Mouse (Mus musculus): ENCODE measurements around the gene Fbxo11. TPM values are rescaled to one million over a fixed set of nuclear protein-coding genes. Genes with fewer than 3 reads are reported as not detected.
"Not testable (repeated sequence)": the region's sequence is repeated elsewhere in the genome, so short reads cannot be mapped to it uniquely, and the experiment has no call there.

The Fbxo11 gene
- total and polyA plus RNA-seq, 3 experiments: 13.4 to 35.1 (median 31.2) TPM

DNA sequence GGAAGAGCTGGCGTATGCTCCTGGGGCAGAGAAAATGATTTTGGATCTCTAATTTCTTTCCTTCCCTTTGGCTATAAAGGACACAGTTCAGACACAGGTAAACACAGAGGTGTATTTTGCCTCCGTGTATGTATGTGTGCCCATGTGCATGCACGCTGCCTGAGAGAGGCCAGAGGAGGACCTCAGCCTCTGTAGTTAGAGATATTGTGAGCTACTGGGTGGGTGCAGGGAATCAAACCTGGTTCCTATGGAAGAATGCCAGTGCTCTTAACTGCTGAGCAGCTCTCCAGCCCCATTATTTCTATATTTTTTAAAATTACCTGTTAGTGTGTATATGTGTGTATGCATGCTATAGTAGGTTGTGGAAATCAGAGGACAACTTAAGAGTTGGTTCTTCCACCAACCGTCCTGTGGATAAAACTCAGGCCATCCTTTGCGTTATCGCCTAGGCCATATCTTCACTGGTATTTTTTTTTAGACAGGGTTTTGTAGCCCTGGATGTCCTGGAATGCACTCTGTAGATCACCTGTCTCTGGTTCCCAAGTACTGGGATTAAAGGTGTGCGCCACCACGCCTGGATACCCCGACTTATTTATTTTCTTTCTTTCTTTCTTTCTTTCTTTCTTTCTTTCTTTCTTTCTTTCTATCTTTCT, 88.8 kb downstream of the Fbxo11 start:
- intact Hi-C loops (cut with DNase I): loop anchor here (5.0 kb wide), 2 partner anchors 91 to 276 kb away; partner anchors contain the start of gene Fbxo11
- H3K36me3 ChIP-seq (ENCODE audit: control insufficient read depth, insufficient read depth, low read length): no peaks in the 10 kb centered on the region
- no peaks in the 10 kb centered on the region for H3K27me3 ChIP-seq (ENCODE audit: control insufficient read depth, insufficient read depth, low read length)
- peaks cover 1% of the 10 kb centered on the region; the same call in 1 of the 2 replicates for H3K79me2 ChIP-seq (replicated peaks; ENCODE audit: control insufficient read depth, insufficient read depth, low read length)
- H3K27ac ChIP-seq: no peak overlapping the region; the same call in 1 of the 2 replicates
- H3K4me3 ChIP-seq: peak overlapping the region; percentile 99; the same call in 1 of the 2 replicates
- DNase-seq: no peak
- H3K4me1 ChIP-seq (ENCODE audit: control insufficient read depth, insufficient read depth, low read length): peaks cover 1% of the 10 kb centered on the region; the same call in 1 of the 2 replicates
- WGBS: 80% methylated on average over 9 of the region's 9 CpGs
- no peak overlapping the region for H3K9ac ChIP-seq (ENCODE audit: low read depth, low read length)
- TF ChIP-seq POLR2A (IDR thresholded peaks at IDR 0.05; ENCODE audit: insufficient read depth, low read depth, low read length) (no peak), EP300 (IDR thresholded peaks at IDR 0.05; ENCODE audit: insufficient read depth, low read depth, low read length) (no peak), CTCF (IDR thresholded peaks at IDR 0.05) (no peak)

DNA sequence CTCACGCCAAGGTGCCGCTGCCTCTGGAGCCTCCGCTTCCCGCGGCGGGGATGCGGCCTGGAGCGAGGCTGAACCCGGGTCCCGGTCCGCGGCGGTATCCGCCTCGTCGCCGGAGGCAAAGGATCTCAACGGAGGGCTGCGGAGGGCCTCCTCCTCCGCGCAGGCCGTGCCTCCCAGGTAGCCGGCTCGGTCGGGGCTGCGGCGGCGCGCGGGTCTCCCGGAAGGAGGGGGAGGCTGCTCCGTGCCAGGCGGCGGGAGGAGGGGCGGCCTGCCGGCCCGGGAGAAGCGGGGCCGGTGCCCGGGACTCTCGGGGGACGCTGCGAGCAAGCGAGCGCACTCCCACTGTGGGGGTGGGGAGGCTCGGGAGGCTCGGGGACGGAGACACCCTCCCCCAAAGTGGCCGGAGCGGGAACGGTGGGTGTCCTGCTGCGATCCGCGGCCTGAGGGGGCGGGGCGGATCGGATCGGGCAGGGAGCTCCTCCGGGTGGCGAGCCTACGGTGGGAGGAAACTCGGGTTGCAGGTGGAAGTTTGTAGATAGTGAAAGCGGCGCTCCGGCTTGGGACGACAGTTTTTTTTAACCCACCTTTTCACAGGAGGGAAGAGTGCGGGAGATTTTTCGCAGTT, 89.8 kb downstream of the Fbxo11 start:
- peak overlapping the region; percentile 81 for H3K27ac ChIP-seq
- H3K9ac ChIP-seq (ENCODE audit: low read depth, low read length): peak overlapping the region; percentile 85
- peaks cover 1% of the 10 kb centered on the region; the same call in 1 of the 2 replicates for H3K4me1 ChIP-seq (ENCODE audit: control insufficient read depth, insufficient read depth, low read length)
- intact Hi-C loops (cut with DNase I): loop anchor here (5.0 kb wide), 2 partner anchors 92 to 277 kb away; partner anchors contain the start of gene Fbxo11
- peaks cover 1% of the 10 kb centered on the region; the same call in 1 of the 2 replicates for H3K79me2 ChIP-seq (replicated peaks; ENCODE audit: control insufficient read depth, insufficient read depth, low read length)
- no peak for DNase-seq
- H3K4me3 ChIP-seq: peak overlapping the region; percentile 99
- H3K27me3 ChIP-seq (ENCODE audit: control insufficient read depth, insufficient read depth, low read length): no peaks in the 10 kb centered on the region
- WGBS: under 1% methylated on average over 62 of the region's 68 CpGs
- TF ChIP-seq EP300 (IDR thresholded peaks at IDR 0.05; ENCODE audit: insufficient read depth, low read depth, low read length): no peak
- TF ChIP-seq POLR2A (IDR thresholded peaks at IDR 0.05; ENCODE audit: insufficient read depth, low read depth, low read length): no peak
- TF ChIP-seq CTCF (IDR thresholded peaks at IDR 0.05): no peak
- no peaks in the 10 kb centered on the region for H3K36me3 ChIP-seq (ENCODE audit: control insufficient read depth, insufficient read depth, low read length)

DNA sequence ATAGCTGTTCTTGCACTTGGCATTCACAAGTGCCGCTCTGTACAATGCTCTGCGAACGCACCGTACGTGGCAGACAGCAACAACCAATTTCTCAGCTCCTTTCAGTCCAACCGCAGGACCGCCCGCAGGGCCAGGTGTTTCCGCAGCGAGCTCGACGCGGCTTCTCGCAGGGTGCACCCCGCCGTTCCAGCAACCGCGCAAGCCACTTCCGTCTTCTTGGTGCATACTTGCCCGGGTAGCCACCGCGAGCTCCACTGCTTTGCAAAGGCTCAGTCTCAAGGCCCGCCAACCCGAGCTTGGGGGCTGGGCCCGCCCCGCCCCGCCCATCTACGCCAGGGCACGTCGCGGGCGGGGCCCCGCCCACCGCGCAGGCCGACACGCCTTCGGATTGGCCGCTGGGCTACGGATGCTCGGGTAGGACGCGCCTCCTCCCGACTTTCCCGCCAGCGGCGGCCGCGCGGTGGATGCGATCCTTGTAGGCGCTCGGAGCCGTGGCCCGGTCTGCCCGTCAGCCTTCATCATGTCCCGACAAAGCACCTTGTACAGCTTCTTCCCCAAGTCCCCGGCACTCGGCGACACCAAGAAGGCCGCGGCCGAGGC, 90.4 kb downstream of the Fbxo11 start, which contains the start of gene Msh6:
Msh6 (plus strand) TSS at position 434 of the 600 bp plus-strand sequence.
- under 1% methylated on average over 62 of the region's 63 CpGs for WGBS
- H3K79me2 ChIP-seq (replicated peaks; ENCODE audit: control insufficient read depth, insufficient read depth, low read length): peaks cover 1% of the 10 kb centered on the region; the same call in 1 of the 2 replicates
- H3K4me1 ChIP-seq (ENCODE audit: control insufficient read depth, insufficient read depth, low read length): peaks cover 1% of the 10 kb centered on the region; the same call in 1 of the 2 replicates
- H3K4me3 ChIP-seq: peak within 1 kb of the TSS; percentile 99
- H3K27ac ChIP-seq: peak within 1 kb of the TSS; percentile 81
- no peaks in the 10 kb centered on the region for H3K36me3 ChIP-seq (ENCODE audit: control insufficient read depth, insufficient read depth, low read length)
- H3K9ac ChIP-seq (ENCODE audit: low read depth, low read length): peak within 1 kb of the TSS; percentile 85
- intact Hi-C loops (cut with DNase I): loop anchor here (5.0 kb wide), 2 partner anchors 93 to 278 kb away; partner anchors contain the start of gene Fbxo11
- TF ChIP-seq EP300 (IDR thresholded peaks at IDR 0.05; ENCODE audit: insufficient read depth, low read depth, low read length): no peak
- no peak for TF ChIP-seq CTCF (IDR thresholded peaks at IDR 0.05)
- peak; percentile 88 for TF ChIP-seq POLR2A (IDR thresholded peaks at IDR 0.05; ENCODE audit: insufficient read depth, low read depth, low read length)
- DNase-seq: peak; percentile 89 to 92
- H3K27me3 ChIP-seq (ENCODE audit: control insufficient read depth, insufficient read depth, low read length): no peaks in the 10 kb centered on the region

DNA sequence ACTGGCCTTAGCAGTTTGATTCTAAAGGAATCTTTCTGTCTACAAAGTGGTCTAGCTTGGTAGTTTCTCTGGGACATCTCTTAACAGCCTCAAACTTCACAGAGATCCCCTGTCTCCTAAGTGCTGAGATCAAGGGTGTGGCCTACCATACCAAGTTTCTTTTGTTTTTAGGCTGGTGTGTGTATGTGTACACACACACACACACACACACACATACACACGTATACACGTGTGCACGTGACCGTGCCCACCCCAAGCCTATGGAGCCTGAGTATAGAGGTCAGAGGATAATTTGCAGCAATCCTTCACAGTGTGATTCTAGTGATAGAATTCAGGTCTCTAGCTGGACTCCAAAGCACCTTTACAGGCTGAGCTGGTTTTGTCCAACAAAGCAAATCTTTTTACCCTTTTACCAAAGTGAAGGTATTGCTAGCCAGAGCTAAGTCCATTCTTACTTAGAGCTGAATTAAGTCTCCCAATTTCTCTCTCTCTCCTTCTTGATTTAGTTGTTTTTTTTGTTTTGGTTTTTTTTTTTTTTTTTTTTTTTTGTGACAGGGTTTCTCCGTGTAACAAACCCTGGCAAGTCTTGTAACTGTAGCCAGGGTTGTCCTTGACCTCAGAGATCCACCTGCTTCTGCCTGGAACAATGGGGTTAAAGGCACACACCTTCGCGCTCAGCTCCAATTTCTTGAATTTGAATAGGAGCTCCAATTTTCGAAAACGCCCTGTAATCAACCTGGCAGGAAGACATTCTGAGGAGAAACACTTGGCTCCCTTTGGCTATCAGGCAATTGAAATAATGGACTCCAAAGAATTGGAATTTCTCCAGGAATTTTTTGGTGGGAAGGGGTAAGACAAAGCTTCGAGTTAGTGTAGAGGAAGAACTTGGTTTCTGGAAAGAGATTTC, 91.6 kb downstream of the Fbxo11 start:
- DNase-seq: no peak
- TF ChIP-seq EP300 (IDR thresholded peaks at IDR 0.05; ENCODE audit: insufficient read depth, low read depth, low read length) (no peak), POLR2A (IDR thresholded peaks at IDR 0.05; ENCODE audit: insufficient read depth, low read depth, low read length) (no peak), CTCF (IDR thresholded peaks at IDR 0.05) (no peak)
- Histone ChIP-seq H3K4me3 (no peak overlapping the region), H3K27me3 (ENCODE audit: control insufficient read depth, insufficient read depth, low read length) (no peaks in the 10 kb centered on the region), H3K36me3 (ENCODE audit: control insufficient read depth, insufficient read depth, low read length) (no peaks in the 10 kb centered on the region), H3K4me1 (ENCODE audit: control insufficient read depth, insufficient read depth, low read length) (peaks cover 1% of the 10 kb centered on the region; the same call in 1 of the 2 replicates), H3K79me2 (replicated peaks; ENCODE audit: control insufficient read depth, insufficient read depth, low read length) (peaks cover 1% of the 10 kb centered on the region; the same call in 1 of the 2 replicates), H3K27ac (no peak overlapping the region), H3K9ac (ENCODE audit: low read depth, low read length) (no peak overlapping the region)
- 68% methylated on average over 10 of the region's 10 CpGs for whole genome bisulfite sequencing
- intact Hi-C loops (cut with DNase I): no loop called here

DNA sequence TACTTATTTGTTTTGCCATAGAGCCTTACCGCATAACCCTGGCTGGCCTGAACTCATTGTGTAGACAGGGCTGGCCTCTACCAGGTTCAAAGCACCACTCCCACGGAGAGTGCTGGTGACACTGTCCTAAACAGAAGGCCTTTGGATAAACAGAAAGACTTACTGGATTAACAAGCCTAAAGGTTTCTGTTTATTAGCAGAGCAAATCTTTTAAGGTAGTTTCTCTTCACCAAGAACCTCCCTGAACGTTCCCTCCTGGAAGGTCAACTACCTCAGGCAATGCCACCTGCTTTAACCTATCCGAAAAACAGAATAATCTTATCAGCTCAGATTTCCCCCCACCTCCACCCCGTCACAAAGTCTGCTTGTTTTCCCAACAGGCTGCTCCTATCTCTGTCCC, 92.2 kb downstream of the Fbxo11 start:
- Histone ChIP-seq H3K4me3 (no peak overlapping the region), H3K9ac (ENCODE audit: low read depth, low read length) (no peak overlapping the region), H3K27ac (no peak overlapping the region), H3K4me1 (ENCODE audit: control insufficient read depth, insufficient read depth, low read length) (peaks cover 1% of the 10 kb centered on the region; the same call in 1 of the 2 replicates), H3K79me2 (replicated peaks; ENCODE audit: control insufficient read depth, insufficient read depth, low read length) (peaks cover 1% of the 10 kb centered on the region; the same call in 1 of the 2 replicates), H3K27me3 (ENCODE audit: control insufficient read depth, insufficient read depth, low read length) (no peaks in the 10 kb centered on the region), H3K36me3 (ENCODE audit: control insufficient read depth, insufficient read depth, low read length) (no peaks in the 10 kb centered on the region)
- 73% methylated on average over 5 of the region's 5 CpGs for WGBS
- no peak for DNase-seq
- TF ChIP-seq POLR2A (IDR thresholded peaks at IDR 0.05; ENCODE audit: insufficient read depth, low read depth, low read length): no peak
- TF ChIP-seq EP300 (IDR thresholded peaks at IDR 0.05; ENCODE audit: insufficient read depth, low read depth, low read length): no peak
- TF ChIP-seq CTCF (IDR thresholded peaks at IDR 0.05): no peak
- intact Hi-C loops (cut with DNase I): no loop called here

DNA sequence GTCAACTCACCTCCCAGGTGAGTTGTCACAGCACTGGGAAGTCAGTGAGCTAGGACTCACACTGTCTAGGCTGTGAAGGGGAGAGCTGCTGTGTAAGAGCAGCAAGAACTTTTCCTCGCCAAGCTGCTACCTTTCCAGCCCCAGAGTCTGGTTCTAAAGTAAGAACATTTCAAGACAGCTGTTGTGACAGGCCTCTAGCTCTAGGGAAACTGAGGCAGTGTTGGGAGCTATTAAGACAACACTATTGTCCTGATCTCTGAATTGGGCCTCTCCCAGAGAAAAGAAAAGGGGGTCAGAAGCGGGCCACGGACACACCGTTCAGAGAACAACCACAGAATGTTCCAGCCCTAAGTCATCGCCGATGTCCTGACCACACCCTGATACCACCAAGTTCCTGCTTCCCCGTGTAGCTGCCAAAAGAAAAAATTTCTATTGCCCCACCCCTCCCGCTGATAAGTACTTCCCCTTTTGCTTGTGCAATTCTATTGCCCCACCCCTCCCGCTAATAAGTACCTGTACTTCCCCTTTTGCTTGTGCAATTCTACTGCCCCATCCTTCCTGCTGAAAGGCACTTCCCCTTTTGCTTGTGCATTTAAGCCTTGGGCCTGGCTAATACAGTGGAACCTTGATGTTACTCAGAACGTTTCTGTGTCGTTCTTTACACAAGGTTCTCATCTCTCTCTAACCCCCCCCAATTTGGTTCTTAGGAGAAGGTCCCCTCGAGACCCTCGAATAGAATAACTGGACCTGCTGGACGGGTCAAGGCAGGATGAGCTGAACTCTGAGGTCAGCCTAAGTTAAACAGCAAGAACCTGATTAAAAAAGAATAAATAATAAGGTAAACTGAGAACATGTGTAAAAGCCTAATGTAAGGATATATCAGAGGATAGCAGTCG, 93.1 kb downstream of the Fbxo11 start:
- DNase-seq; H3K27me3 ChIP-seq (ENCODE audit: control insufficient read depth, insufficient read depth, low read length); H3K9ac ChIP-seq (ENCODE audit: low read depth, low read length); H3K4me3 ChIP-seq; H3K36me3 ChIP-seq (ENCODE audit: control insufficient read depth, insufficient read depth, low read length); H3K4me1 ChIP-seq (ENCODE audit: control insufficient read depth, insufficient read depth, low read length); H3K27ac ChIP-seq; H3K79me2 ChIP-seq (replicated peaks; ENCODE audit: control insufficient read depth, insufficient read depth, low read length); intact Hi-C loops (cut with DNase I): not testable (repeated sequence)
- 58% methylated on average over 15 of the region's 15 CpGs for WGBS
